Mouse (Mus musculus) regulatory T cell (primary cell): ENCODE measurements around the gene Tubd1.

ENCODE experiments used
- in situ Hi-C: fragments of 300-600 bp; cut with MboI, MseI; formaldehyde crosslinking; loops from one replicate; pipeline ENCODE4 v1.15.1; 2025; ENCODE audit warnings: high pct_unique_total_duplicates

The Tubd1 gene

DNA sequence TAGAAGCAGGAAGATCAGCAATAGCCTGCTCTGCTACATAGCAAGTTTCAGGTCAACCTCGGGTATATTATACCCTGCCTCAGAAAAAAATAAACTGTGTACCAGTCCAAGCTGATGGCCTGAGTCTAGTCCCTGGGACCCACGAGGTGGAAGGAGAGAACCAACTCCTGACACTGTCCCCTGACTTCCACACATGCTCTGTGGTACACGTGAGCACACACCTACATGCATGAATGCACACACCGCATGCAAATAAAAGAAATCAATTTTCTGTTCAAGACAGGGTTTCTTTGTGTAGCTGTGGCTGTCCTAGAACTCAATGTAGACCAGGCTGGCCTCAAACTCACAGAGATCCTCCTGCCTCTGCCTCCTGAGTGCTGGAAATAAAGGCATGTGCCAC lies 13.5 kb downstream of the Tubd1 start:
- in situ Hi-C loops: no loop called here

DNA sequence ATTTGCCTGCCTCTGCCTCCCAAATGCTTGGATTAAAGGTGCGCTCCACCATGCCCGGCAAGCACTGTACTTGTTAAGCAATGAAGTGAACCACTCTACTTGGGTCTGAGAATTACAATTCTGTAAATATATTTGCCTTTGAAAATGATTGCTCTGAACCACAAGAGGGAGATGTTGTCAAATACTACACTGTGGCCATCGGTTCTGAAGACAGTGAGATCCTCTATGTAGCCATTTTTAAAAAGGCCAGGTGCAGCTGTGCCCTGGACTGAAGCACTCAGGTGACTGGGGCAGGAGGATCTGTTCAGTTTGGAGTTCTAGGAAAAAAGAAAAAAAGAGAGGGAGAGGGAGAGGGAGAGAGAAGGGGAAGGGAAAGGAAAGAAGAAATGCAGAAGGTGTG lies 23.6 kb downstream of the Tubd1 start:
- in situ Hi-C loops: loop anchor here (5.0 kb wide), 1 partner anchor 89 kb away; no protein-coding TSS in a partner anchor

DNA sequence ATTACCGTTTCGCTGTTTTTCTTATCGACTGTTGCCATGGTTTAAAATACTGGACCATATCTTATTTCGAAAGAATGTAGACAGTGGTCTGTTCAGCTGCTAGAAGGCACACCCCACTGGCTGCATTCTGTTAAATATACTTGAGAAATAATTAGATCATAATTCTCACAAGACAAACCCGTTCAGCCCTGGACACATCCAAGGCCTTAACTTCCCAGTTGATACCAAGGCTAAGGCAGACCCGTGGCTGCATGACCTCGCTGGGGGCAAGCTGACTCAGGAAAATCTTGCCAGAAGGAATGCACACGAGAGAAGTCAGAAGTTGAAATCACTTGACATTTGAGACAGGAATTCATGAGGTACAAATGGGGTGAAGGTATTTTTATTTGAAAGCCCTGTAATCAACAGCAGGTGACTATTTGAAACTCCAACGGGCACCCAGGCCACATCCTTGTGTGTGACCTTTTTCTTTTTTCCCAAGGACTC lies 25.5 kb downstream of the Tubd1 start:
- in situ Hi-C loops: no loop called here

DNA sequence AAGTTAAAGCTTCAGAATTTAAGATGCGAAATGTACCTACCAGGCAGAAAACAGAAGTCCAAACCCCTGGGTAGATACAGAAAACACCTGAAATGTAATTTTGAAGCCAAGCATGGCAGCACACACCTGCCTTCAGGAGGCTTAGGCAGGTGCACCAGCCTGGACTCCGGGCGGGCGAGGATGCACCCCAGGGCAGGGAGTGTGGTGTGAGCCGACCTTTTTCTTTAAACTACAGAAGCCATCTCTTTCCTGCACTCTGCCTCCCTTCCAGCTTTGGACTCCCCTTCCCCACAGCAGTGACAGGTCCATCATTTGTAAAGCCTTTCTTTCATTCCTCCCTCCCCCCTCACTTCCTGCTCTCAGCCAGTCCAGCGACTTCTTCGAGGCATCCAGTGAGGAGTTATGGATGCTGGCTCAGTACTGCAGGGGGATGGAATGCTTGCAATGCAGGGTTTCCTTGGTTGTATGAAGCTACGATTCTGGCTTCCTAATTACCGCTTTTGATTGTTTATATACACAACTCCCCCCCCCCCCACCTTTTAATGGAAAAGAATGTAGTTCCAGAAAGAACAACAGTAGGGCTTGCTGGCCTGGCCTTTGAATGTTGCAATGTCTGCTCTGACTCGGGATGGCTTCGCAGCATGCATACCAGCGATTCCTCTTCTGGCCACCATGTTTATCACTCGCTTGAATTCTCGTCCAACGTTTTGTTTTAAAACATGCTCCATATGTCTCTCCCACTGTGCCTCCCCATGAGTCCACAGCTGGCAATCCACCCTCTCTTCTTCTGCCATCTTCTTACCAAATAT lies 26.5 kb downstream of the Tubd1 start:
- in situ Hi-C loops: no loop called here

DNA sequence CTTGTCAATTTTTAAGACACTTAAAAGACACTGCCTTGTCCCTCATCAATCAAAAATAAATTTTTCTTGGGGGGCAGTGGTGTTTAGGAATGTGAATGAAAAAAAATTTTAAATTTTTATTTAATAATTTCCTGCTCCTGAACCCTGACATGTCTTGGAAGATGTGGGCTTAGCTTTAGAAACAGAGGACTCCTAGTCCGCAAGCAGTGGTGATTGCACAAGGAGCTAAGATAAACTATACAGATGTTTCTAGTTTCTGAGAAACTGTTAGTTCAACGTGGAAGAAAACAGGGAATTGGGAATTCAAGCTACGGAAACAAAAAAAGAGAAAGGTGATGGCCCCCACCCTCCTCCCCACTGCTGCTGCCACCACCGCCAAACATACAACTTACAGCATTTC lies 27.1 kb downstream of the Tubd1 start:
- in situ Hi-C loops: no loop called here

DNA sequence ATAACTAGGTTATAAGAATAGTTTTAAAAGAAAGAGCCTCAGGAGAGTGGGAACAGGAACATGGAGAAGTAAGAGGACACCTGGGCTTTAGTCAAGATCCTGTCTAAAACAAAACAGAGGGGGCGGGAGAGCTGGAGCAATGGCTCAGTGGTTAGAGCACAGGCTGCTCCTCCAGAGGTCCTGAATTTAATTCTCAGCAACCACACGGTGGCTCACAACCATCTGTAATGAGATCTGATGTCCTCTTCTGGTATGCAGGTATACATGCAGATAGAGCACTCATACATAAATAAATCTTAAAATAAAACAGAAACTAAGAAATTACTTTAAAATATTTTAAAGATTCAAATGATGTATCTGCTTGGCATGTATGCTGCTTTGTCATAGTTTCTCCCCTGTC lies 27.8 kb downstream of the Tubd1 start:
- in situ Hi-C loops: no loop called here

DNA sequence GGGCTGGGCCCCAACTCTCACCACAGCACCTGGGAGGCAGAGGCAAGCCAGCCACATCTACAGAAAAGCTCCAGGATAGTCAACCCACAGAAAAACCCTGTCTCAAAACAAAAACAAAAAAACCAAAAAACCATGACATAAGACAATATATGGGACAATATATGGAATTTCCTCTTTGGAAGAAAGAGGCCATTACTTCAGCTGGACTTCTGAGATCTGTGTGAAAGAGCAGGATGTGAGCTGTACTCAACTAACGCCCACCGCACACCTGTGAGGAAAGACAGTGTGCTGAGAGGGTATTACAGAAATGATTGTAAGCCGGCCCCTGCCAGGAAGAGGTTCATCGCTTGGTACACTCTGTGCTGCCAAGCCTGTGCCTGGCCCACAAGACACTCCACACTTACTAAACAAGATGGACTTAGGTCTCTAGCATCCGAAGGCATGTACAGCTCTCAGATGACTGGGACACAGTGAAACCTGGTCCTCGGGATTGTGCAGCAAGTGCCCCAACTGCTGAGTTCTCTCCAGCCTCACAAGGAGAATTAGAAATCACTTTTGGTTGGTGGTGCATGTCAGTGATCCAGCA lies 28.9 kb downstream of the Tubd1 start:
- in situ Hi-C loops: no loop called here

DNA sequence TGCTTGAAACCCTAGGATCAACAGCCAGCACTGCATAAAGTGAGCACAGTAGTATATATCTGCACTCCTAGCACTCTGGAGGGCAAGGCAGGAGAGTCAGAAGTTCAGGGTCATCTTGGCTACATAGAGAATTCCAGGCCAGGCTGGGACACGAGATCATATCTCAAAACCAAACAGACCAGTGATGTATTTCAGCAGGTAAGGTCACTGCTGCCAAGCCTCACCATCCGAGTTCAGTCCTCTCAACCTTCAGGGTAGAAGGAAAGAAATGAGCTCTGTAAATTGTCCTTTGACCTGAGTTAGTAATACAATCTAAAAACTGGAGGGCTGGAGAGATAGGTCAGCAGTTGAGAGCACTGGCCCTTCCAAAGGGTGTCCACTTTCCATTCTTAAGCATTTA lies 29.6 kb downstream of the Tubd1 start:
- in situ Hi-C loops: no loop called here

DNA sequence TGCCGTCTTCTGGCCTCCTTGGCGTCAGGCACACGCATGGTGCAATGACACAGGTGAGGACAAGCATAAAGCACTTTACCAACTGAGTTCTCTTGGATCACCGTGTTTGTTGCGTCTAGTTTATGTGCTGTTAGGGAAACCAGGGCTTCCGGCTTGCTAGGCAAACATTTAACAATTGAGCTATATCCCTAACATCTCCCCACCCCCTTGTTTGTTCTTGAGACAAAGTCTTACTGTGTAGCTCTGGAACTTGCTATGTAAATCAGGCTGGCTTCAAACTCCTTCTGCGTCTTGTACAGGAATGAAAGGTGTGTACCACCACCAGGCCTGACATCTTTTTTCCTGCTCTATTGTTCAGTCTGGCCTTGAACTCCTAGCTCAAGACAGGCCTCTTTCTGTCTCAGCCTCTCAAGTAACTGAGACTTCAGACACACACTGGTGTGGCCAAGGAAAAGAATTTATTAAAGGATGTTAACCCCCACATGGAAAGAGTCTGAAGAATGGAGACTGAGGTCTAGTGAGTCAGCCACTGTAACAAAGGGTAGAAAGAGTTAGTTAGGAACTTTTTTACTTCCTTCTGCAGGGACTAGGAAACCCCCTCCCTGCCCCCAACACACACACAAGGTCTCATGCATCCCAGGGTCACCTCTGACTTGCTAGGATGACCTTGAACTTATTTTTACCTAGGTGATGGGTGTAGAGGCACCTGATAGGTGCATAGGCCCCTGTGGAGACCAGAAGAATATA lies 31.0 kb downstream of the Tubd1 start:
- in situ Hi-C loops: loop anchor here (25.0 kb wide), 1 partner anchor 861 kb away; no protein-coding TSS in a partner anchor

DNA sequence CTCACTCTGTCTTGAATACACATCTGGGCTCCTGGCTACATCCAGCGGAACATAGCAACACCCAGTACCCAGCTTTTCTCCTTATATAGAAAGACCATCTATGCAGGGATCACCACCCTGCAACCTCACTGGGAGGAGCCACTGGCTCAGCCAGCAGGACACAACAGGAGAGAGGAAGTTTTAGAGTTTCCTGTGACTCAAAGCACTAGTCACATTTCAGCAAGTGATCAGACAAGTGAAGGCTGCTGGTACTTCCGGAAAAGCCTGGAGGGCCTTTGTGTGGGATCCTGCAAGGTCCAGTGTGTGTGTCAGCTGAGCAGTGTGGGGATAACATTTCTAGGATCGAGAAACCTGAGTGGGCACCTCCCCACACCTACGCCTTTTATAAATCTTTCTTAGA lies 32.4 kb downstream of the Tubd1 start:
- in situ Hi-C loops: loop anchor here (25.0 kb wide), 1 partner anchor 860 kb away; no protein-coding TSS in a partner anchor

DNA sequence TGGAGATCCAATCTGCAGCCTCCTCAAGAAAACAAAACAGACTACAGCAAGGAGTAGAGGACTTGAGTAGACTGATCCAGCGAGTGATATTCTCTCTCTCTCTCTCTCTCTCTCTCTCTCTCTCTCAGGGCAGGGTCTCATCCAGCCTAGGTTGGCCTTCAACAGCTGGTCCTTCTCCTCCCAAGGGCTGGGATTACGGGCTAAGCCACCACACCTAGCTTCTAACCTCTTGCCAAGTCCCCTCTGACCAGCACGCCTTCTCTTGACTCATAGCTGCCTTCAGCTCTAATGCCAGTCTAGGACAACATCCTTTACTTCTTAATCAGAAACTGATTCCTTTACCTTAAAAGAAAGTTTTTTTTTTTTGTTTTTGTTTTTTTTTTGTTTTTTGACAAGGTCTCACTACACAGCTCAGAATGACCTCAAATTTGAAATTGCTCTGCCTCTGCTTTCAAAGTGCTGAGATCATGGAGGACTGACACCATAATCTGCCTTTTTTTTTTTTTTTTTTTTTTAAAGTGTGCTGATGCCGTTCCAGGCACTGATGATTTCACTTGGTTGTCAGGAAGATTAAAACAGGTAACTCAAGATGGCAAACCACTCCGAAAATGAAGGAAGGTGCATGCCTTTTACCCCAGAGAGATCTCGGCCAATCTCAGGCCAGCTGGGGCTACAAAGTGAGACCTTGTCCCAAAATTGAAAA lies 33.5 kb downstream of the Tubd1 start:
- in situ Hi-C loops: loop anchor here (25.0 kb wide), 1 partner anchor 859 kb away; no protein-coding TSS in a partner anchor

DNA sequence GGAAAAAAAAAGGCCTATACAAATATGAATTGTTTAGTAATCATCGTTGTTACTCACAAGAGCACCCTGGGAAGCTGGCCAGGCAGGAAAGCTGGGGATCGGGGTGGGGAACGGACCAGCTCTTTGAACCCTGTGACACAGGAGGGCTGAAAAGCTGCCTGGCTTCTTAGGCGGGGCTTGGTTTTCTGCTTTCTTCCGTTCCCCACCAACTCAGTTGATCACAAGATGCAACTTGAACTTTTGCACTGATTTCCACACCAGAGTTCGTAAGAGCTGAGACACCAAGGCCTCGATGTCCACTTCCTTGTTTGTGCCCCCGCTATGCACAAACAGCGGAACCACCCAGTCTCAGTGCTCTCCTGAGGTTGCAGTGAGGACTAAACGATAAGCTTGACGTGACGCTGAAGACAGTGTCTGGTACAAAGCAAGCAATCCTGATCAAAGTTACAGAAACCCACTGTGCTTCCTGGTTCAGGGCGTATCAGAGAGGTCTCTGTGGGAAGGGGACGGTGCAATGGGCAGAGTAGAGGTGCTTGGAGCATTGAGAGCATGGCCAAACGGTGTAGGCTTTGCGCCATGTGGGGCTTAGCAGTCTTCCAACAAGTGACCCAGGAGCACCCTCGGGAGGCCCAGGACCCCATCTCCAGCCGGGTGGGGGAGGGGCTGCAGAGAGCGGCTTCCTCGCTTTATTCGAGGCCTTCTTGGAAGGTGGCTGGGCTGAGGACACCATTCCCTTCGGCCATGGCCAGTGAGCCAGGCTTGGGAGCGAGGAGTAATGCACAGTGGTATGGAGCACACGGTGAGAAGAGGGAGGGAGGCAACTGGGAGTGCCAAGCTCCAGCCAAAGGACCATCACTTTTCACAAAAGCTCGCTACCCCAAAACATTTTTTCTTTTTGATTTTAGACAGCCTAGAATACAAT lies 34.3 kb downstream of the Tubd1 start:
- in situ Hi-C loops: loop anchor here (25.0 kb wide), 1 partner anchor 858 kb away; no protein-coding TSS in a partner anchor

DNA sequence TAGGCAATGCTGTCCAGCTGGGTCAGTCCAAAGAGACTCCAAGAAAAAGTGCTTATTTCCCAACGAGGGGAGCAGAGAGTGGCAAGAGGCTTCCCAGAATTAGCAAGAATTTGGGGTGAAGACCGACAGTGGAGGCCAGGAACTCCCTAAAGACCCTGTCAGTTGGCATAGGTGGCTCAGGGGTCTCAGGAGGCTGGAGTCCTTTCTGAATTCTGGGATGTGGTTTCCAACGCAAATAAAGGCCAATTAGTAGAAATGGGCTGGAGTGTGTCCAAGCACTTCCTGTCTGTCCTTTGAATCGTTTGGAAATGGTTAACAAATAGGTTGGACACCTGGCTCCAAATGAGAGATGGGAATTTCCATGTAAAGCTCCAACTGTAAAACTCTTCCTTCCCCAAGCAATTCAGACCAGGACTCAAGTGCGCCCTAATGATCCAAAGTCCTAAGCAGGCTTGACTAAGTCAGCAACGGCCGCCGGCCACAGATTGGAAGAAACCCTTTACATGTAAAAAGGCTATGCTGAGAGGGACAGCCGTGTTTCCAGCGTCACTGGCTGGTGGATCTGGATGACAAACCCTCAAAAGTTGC lies 35.0 kb downstream of the Tubd1 start:
- in situ Hi-C loops: loop anchor here (25.0 kb wide), 1 partner anchor 857 kb away; no protein-coding TSS in a partner anchor

DNA sequence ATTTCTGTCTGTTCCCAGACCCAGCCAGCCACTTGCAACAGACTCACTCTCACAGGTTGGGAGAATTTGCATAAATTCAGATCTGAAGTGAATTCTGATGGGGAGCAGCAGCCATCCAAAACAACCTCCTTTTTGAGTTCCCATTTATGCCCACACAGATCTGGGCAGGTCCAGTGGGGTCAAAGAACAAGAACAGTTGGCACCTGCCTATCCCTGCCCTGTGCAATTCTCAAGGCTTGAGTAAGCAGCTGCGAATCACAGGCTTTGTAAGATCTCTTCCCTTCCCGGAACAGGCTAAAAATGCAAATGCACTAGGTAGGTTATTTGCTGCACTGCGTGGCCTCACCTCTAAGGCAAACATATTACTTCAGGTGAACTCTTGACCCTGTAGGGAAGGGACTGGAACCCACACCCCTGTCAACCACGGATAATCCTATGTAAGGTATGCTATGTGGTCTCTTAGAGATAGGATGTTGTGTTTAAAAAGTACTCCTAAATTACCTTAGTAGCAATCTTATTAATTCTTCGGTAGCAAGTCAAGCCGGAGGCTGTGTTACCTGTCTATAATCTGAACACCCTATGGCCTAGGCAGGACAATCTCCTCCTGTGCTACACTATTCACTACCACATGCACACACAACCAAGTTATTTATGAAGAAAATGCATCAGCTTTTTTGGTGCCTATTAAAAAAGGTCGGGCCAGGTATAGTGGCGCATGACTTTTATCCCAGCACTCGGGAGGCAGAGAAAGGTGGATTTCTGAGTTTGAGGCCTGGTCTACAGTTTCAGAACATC lies 35.7 kb downstream of the Tubd1 start:
- in situ Hi-C loops: loop anchor here (25.0 kb wide), 1 partner anchor 857 kb away; no protein-coding TSS in a partner anchor

DNA sequence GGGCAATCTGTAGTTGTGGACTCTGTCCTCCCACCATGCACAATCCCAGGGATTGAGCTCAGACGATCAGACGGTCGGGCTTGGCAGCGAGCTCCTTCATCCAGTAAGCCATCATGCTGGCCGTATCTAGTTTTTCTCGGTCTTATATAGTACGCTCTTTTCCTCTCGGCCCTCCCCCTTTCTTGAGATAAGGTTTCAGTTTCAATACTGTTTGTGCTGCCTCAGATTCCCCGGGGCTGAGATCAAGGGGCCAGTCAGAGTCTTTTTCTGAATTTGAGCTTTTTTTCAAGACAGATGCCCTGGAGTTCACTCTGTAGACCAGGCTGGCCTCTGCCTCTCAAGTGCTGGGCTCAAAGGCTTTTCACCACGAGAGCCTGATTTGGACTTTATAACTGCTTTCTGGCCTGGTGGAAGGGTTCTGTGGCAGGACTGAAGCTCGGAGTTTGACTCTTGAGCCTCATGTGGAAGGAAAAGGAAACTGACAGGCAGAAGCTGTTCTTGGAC lies 36.5 kb downstream of the Tubd1 start:
- in situ Hi-C loops: loop anchor here (25.0 kb wide), 1 partner anchor 856 kb away; no protein-coding TSS in a partner anchor

DNA sequence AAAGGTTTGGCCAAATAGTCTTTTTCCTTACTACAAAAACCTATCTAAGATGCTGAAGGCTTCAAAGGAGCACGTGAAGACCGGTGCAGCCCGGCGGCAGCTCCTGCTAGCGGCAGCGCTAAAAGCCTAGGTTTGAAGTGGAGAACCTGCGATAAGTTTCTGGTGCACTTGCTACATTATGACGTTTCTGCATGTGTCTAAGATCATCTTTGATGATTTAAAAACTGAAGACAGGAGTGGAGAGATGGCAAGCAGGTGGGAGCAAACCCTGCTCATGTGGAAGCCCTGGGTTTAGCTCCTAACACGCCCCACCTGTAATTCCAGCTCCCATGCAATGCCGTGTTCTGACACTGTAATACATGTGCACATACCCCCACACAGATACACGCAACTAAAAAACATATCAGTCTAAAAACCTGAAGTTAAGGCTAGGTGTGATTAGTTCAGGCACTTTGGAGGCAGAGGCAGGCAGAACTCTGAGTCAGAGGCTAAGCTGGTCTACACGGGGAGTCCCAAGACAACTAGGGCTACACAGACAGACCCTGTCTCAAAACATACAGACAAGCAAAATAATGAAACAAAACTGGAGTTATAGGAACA lies 37.3 kb downstream of the Tubd1 start:
- in situ Hi-C loops: loop anchor here (25.0 kb wide), 1 partner anchor 855 kb away; no protein-coding TSS in a partner anchor

DNA sequence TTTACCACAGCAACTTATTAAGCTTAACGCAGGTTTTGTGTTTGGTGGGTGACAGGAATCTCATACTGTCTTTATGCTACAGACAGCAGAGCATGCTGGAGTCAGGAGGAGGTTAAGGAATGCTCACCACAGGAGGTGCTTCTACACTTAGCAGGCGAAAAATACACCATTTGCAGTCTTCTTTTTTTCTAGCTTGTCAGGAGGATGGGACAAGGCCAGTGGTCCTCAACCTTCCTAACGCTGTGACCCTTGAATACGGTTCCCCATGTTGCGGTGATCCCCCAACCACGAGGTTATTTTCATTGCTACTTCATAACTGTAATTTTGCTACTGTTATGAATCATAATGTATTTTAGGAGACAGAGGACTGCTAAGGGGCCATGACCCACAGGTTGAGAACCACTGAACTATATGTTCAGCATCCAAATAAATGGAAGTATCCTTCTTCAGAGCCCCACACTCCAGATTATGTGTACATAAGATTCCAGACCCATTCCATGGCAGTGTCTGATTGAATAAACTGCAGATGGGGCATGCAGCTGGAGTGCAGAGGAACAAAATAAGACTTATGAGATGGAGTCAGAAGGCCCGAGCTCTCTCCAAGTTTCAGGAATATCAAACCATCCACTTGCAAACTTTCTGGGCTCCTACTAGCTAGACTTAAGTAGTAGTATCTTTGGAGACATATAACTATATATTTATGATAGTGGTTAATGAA lies 37.9 kb downstream of the Tubd1 start:
- in situ Hi-C loops: loop anchor here (25.0 kb wide), 1 partner anchor 855 kb away; no protein-coding TSS in a partner anchor
